Mouse (Mus musculus) limb, embryonic 10.5 days (tissue): ENCODE data around the gene Nwd1. TPM values are rescaled to one million over a fixed set of nuclear protein-coding genes. Genes with fewer than 3 reads are reported as not detected.
"Not testable (repeated sequence)": the region's sequence is repeated elsewhere in the genome, so short reads cannot be mapped to it uniquely, and the experiment has no call there.

ENCODE experiments used
- DNase-seq: peaks from one replicate; pipeline ENCODE4 v3.0.0-alpha.2; 2017; ENCODE audit warnings: low spot score
- H3K27ac ChIP-seq: fragments of 300-500 bp; sonication (generic); 2 replicates; pipeline ENCODE4 v1.5.1; 2016; ENCODE audit warnings: mild to moderate bottlenecking
- H3K27me3 ChIP-seq: fragments of 300-500 bp; sonication (generic); 2 replicates; pipeline ENCODE4 v1.6.1; 2016; ENCODE audit warnings: low read depth, mild to moderate bottlenecking; ENCODE audit not compliant: poor library complexity, severe bottlenecking
- H3K36me3 ChIP-seq: fragments of 300-500 bp; sonication (generic); 2 replicates; pipeline ENCODE4 v1.6.1; 2016; ENCODE audit warnings: mild to moderate bottlenecking, moderate library complexity
- H3K4me1 ChIP-seq: fragments of 300-500 bp; sonication (generic); 2 replicates; pipeline ENCODE4 v1.6.1; 2016
- H3K4me3 ChIP-seq: fragments of 300-500 bp; sonication (generic); 2 replicates; pipeline ENCODE4 v1.5.1; 2016; ENCODE audit warnings: mild to moderate bottlenecking, moderate library complexity
- H3K9me3 ChIP-seq: fragments of 300-500 bp; sonication (generic); replicated peaks from 2 replicates; pipeline ENCODE4 v1.6.1; 2016; ENCODE audit warnings: mild to moderate bottlenecking
- WGBS: fragments of 180-500 bp; shearing (Covaris S2); methylation state at CpG from one replicate; pipeline ENCODE4 v1.1.7; 2016; 5-methylcytosine and 5-hydroxymethylcytosine counted together
- polyA plus RNA-seq: library from polyadenylated mRNA; unstranded; fragments of >200 nt; fragmentation: Nextera tagmentation; extraction: Ambion mirVana; gene quantifications from 2 replicates; pipeline ENCODE4 v1.2.1, GENCODE M21; 2016

The Nwd1 gene
- polyA plus RNA-seq, 1 experiment from 2014 or later: not detected

DNA sequence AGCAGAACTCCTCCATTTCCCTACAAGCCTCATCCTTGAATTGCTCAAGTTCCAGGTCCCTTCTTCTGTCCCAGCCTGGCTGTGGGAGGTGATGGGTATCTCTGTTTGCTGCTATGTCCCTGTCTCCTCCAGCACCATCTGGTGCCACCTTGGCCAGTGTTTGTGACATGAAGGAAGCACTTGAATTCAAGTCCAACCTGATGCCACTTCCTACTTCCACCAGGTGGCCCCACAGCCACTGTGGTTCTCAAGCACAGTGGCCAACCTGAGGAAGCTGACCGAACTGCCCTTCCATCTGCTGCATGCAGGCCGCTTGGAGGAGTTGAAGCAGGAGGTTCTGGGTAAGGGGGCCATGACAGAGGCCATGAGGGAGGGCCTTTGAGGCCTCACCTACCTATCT is 27.7 kb downstream of the Nwd1 start:
- DNase-seq: no peak
- WGBS: 79% methylated on average over 2 of the region's 2 CpGs
- no peak overlapping the region for H3K4me3 ChIP-seq
- no peaks in the 10 kb centered on the region for H3K4me1 ChIP-seq
- H3K9me3 ChIP-seq: no peaks in the 10 kb centered on the region
- H3K36me3 ChIP-seq: no peaks in the 10 kb centered on the region
- H3K27ac ChIP-seq: no peak overlapping the region
- H3K27me3 ChIP-seq: no peaks in the 10 kb centered on the region

- Histone ChIP-seq H3K27me3 (no peaks in the 10 kb centered on the region), H3K36me3 (no peaks in the 10 kb centered on the region), H3K4me3 (no peak overlapping the region), H3K27ac (no peak overlapping the region), H3K4me1 (no peaks in the 10 kb centered on the region), H3K9me3 (no peaks in the 10 kb centered on the region)
- WGBS: 73% methylated on average over 4 of the region's 4 CpGs
- no peak for DNase-seq
These were observed 29.9 kb downstream of the Nwd1 start for GRCm38 (mm10) chr8:72676436-72676835.

DNA sequence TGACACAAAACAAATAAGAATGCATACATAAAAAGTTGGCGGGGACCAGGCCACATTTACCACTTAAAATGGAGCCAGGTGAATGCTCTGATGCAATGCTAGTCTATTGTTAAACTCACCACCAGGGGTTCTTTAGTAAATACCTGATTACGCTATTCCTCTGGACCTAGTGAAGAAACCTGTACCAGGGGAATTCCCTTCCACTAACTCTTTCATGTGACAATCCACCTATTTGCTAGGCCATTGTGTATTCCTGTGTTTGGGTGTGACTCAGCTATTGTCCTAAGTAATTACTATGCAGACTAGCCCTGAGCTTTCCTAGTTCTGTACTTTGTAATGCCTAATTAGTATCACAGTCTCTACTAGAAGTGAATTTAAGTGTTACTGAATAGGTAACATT is 30.3 kb downstream of the Nwd1 start:
- H3K4me3 ChIP-seq, H3K27me3 ChIP-seq, H3K4me1 ChIP-seq, DNase-seq, H3K9me3 ChIP-seq, H3K36me3 ChIP-seq, H3K27ac ChIP-seq: not testable (repeated sequence)
- WGBS: 69% methylated on average over 2 of the region's 2 CpGs

DNA sequence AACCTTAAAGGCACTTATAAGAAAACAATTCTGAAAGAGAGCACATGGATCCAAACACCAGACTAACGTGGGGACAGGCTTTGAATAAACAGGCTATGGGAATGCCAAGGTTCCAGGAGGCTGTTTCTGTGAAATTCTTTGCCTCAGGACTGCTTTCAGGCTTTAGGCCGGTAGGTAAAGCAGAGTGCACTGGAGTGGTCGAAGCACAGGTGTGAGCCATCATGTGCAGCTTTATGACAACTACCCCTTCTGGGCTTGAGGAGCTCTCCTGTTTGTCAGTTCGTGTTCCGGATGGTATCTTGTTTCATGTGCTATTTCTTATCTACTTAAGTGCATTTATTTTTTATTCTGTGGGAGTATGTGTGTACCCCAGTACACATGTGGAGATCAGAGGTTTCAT is 30.8 kb downstream of the Nwd1 start:
- H3K4me1 ChIP-seq: no peaks in the 10 kb centered on the region

GRCm38 (mm10) chr8:72680133-72680532 is 33.6 kb downstream of the Nwd1 start:
- no peaks in the 10 kb centered on the region for H3K9me3 ChIP-seq
- 13% methylated on average over 3 of the region's 3 CpGs for WGBS
- H3K36me3 ChIP-seq: no peaks in the 10 kb centered on the region
- no peak overlapping the region for H3K4me3 ChIP-seq
- H3K27ac ChIP-seq: no peak overlapping the region
- H3K27me3 ChIP-seq: no peaks in the 10 kb centered on the region
- peak; percentile 69 for DNase-seq
- H3K4me1 ChIP-seq: peaks cover 9% of the 10 kb centered on the region

More for the DNA sequence above, 30.8 kb downstream of the Nwd1 start:
- DNase-seq: no peak
- Histone ChIP-seq H3K27me3 (no peaks in the 10 kb centered on the region), H3K27ac (no peak overlapping the region), H3K4me3 (no peak overlapping the region), H3K9me3 (no peaks in the 10 kb centered on the region), H3K36me3 (no peaks in the 10 kb centered on the region)
- WGBS: 75% methylated on average over 5 of the region's 5 CpGs

DNA sequence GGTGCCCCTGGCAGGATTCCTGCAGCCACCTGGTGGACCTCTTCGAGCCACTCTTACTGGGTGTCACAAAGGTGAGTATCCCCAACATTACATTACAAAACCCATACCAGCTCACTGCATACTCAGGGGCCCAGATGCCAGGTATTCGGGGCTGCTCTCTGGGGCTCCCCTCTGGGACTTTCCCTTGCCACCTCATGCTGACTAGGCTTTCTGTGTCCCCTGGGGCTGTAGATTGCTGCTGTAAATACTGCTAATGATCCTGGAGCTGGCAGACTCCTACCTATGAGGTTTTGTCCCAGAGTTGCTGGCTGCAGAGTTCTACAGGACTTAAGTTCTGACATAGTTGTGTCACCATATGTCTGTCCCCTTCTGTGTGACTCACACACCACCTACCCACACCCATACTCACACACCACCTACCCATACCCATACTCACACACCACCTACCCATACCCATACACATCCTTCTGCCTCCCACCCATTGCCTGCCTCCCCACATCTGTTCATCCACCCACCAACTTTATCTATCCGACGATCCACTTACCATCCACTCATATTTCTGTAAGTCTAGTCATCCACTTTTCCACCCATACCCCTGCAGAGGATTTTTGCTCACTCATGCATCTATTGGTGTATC is 35.7 kb downstream of the Nwd1 start:
- H3K36me3 ChIP-seq: no peaks in the 10 kb centered on the region
- DNase-seq: no peak
- H3K27ac ChIP-seq: no peak overlapping the region
- H3K4me3 ChIP-seq: no peak overlapping the region
- no peaks in the 10 kb centered on the region for H3K27me3 ChIP-seq
- no peaks in the 10 kb centered on the region for H3K9me3 ChIP-seq
- WGBS: 81% methylated on average over 4 of the region's 4 CpGs
- peaks cover 9% of the 10 kb centered on the region for H3K4me1 ChIP-seq

- DNase-seq: no peak
- WGBS: 51% methylated on average over 2 of the region's 2 CpGs
- H3K27ac ChIP-seq: 0 out of 2 replicates have a peak overlapping the region, but pooled peaks have one; percentile 8
These were observed 36.6 kb downstream of the Nwd1 start for GRCm38 (mm10) chr8:72683010-72683521.

GRCm38 (mm10) chr8:72683572-72684099 is 37.1 kb downstream of the Nwd1 start:
- H3K4me1 ChIP-seq, H3K4me3 ChIP-seq, H3K36me3 ChIP-seq, H3K9me3 ChIP-seq, DNase-seq, H3K27ac ChIP-seq, H3K27me3 ChIP-seq: not testable (repeated sequence)
- 94% methylated on average over 5 of the region's 5 CpGs for WGBS

More at GRCm38 (mm10) chr8:72683010-72683521, 36.6 kb downstream of the Nwd1 start:
- Histone ChIP-seq H3K4me3 (no peak overlapping the region), H3K27me3 (no peaks in the 10 kb centered on the region), H3K4me1 (peaks cover 9% of the 10 kb centered on the region), H3K9me3 (no peaks in the 10 kb centered on the region), H3K36me3 (no peaks in the 10 kb centered on the region)

GRCm38 (mm10) chr8:72698349-72698926 is 51.9 kb downstream of the Nwd1 start:
- no peaks in the 10 kb centered on the region for H3K36me3 ChIP-seq
- H3K4me3 ChIP-seq: no peak overlapping the region
- 96% methylated on average over 2 of the region's 2 CpGs for WGBS
- H3K27ac ChIP-seq: no peak overlapping the region
- H3K9me3 ChIP-seq: no peaks in the 10 kb centered on the region
- no peaks in the 10 kb centered on the region for H3K27me3 ChIP-seq
- no peaks in the 10 kb centered on the region for H3K4me1 ChIP-seq
- DNase-seq: no peak

- Histone ChIP-seq H3K27ac (no peak overlapping the region), H3K9me3 (no peaks in the 10 kb centered on the region), H3K4me1 (0 out of 2 replicates have a peak, but pooled peaks cover 5% of the 10 kb centered on the region), H3K27me3 (no peaks in the 10 kb centered on the region), H3K36me3 (no peaks in the 10 kb centered on the region), H3K4me3 (no peak overlapping the region)
- WGBS: 67% methylated on average over 6 of the region's 6 CpGs
- no peak for DNase-seq
These were observed 66.1 kb downstream of the Nwd1 start for GRCm38 (mm10) chr8:72712569-72712968.

GRCm38 (mm10) chr8:72716594-72716993 is 70.1 kb downstream of the Nwd1 start:
- WGBS: 85% methylated on average over 5 of the region's 5 CpGs
- no peak for DNase-seq

GRCm38 (mm10) chr8:72720541-72720940 is 74.0 kb downstream of the Nwd1 start:
- H3K4me1 ChIP-seq: peaks cover 10% of the 10 kb centered on the region
- 45% methylated on average over 1 of the region's 1 CpGs for WGBS
- peaks cover 11% of the 10 kb centered on the region for H3K36me3 ChIP-seq
- DNase-seq: no peak
- H3K4me3 ChIP-seq: no peak overlapping the region
- no peak overlapping the region for H3K27ac ChIP-seq
- no peaks in the 10 kb centered on the region for H3K9me3 ChIP-seq
- no peaks in the 10 kb centered on the region for H3K27me3 ChIP-seq

More at GRCm38 (mm10) chr8:72716594-72716993, 70.1 kb downstream of the Nwd1 start:
- Histone ChIP-seq H3K4me1 (0 out of 2 replicates have a peak, but pooled peaks cover 5% of the 10 kb centered on the region), H3K4me3 (no peak overlapping the region), H3K9me3 (no peaks in the 10 kb centered on the region), H3K27me3 (no peaks in the 10 kb centered on the region), H3K27ac (no peak overlapping the region), H3K36me3 (no peaks in the 10 kb centered on the region)
